In the genomic region with DNA sequence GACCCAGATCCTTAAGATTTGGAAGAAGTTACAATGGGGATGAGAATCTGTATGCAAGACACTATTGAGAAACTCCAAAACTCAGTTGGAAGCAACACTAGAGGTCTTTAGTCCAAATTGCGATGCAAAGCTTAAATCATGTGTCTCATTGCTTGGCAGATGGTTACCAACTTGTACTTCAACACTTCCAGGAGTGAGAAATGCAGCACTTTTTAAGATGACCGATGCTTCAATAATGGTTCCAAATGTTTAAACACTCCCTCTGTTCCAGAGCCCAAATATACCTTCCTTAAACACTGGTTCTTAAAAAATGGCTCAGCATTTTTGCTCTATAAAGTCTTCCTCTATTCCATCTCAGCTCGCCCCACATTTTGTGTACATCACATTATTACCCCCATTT, we compare ENCODE assay signal across 18 mouse cellular contexts.
"Had no signal": no experiment of that assay in that cellular context is flagged by ENCODE, and none has a peak within 500 bp of the region (broad histone marks: within the 10 kb centered on the region; RNA-seq: fewer than 3 reads in every experiment).

No protein-coding gene starts in this region.

- ATAC-seq: hindbrain, embryonic 16.5 days; inflammation-experienced regulatory T-cells, adult 6 months; intestine, embryonic 15.5 days; intestine, postnatal 0 days; liver, embryonic 12.5 days had no signal

- DNase-seq: gastrocnemius, adult 2 months; gastrocnemius, postnatal 10 days; gastrocnemius, postnatal 25 days; heart, adult 18-20 months; heart, postnatal 10 days; heart, postnatal 4 days; kidney, adult 2 months; kidney, adult 9 months; kidney, postnatal 14 days; kidney, postnatal 36 days; layer of hippocampus, adult 9-11 months; layer of hippocampus, postnatal 36 days; left cerebral cortex, postnatal 4 days had no signal
